Mouse (Mus musculus): ENCODE data around the gene Mtmr2.

DNA sequence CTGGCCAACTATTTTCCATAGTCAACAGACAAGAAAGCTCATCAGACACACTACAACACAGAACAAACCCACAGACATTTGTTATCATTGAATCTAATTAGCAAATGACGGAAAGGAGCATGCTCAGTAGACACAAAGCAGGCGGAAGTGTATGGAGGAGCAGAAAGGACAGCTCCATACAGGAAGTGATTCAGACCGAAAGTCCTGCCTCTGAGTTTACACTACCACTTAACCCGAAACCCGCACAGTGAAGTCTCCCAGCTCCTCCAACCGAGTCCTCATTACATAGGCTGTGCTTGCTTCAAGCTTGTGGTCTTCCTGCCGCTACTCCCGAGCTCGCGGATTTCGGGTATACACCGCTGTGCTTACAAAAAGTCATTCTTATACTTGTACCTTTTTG is 46.4 kb upstream of the Mtmr2 start:
- TF ChIP-seq CTCF (IDR thresholded peaks at IDR 0.05; ENCODE audit: low read depth) (no peak), EP300 (IDR thresholded peaks at IDR 0.05; ENCODE audit: low read depth) (no peak)

Measured in heart, postnatal 0 days (tissue).